ENCODE assay signal across 15 mouse cellular contexts in the genomic region with DNA sequence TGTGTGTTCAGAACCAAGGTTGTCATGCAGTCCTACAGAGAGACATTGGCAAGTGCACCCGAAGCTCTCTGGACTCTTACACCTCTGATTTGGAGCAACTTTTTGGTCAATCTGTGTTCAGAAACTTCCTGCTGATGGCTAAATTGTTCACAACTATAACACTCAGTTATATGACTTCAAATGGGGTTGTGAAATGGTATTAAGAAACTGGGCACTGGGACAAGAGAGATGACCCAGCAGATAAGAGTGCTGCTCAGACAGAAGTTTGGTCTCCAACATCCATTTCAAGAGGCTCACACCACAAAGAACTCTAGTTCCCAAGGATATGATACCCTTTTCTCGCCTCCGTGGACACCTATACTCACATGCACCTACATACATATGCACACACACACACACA.
"Had no signal": no experiment of that assay in that cellular context is flagged by ENCODE, and none has a peak within 500 bp of the region (broad histone marks: within the 10 kb centered on the region; RNA-seq: fewer than 3 reads in every experiment).

No protein-coding gene starts in this region.

- H3K27ac ChIP-seq: left cerebral cortex, adult 2 months; limb, embryonic 10.5 days; liver, embryonic 13.5 days; macrophage; midbrain, embryonic 12.5 days; neural tube, embryonic 13.5 days had no signal

- H3K4me2 ChIP-seq: liver, embryonic 13.5 days; midbrain, embryonic 12.5 days; neural tube, embryonic 13.5 days had no signal

- H3K4me3 ChIP-seq: left cerebral cortex, adult 2 months; limb, embryonic 10.5 days; liver, embryonic 13.5 days; midbrain, embryonic 12.5 days; neural tube, embryonic 13.5 days had no signal

- H3K9ac ChIP-seq: liver, embryonic 13.5 days; liver, postnatal 0 days; midbrain, embryonic 12.5 days; neural tube, embryonic 13.5 days had no signal

- DNase-seq: kidney, postnatal 10 days; kidney, postnatal 4 days; liver, embryonic 13.5 days; liver, postnatal 0 days; retina, postnatal 1 day; right cerebral cortex, postnatal 4 days; spleen, adult 18-20 months; thymus, adult 18-20 months; thymus, postnatal 14 days had no signal

- H3K9me3 ChIP-seq: limb, embryonic 10.5 days; liver, embryonic 13.5 days; midbrain, embryonic 12.5 days; neural tube, embryonic 13.5 days had no signal

- H3K36me3 ChIP-seq: limb, embryonic 10.5 days; liver, embryonic 13.5 days; midbrain, embryonic 12.5 days; neural tube, embryonic 13.5 days had no signal

- H3K27me3 ChIP-seq: liver, embryonic 13.5 days; midbrain, embryonic 12.5 days; neural tube, embryonic 13.5 days had no signal

- ATAC-seq: liver, postnatal 0 days; midbrain, embryonic 16.5 days had no signal

- H3K4me1 ChIP-seq: liver, embryonic 13.5 days; midbrain, embryonic 12.5 days; neural tube, embryonic 13.5 days had no signal
